Mouse (Mus musculus): ENCODE data around the gene Ace3.
"Not testable (repeated sequence)": the region's sequence is repeated elsewhere in the genome, so short reads cannot be mapped to it uniquely, and the experiment has no call there.

The Ace3 gene

DNA sequence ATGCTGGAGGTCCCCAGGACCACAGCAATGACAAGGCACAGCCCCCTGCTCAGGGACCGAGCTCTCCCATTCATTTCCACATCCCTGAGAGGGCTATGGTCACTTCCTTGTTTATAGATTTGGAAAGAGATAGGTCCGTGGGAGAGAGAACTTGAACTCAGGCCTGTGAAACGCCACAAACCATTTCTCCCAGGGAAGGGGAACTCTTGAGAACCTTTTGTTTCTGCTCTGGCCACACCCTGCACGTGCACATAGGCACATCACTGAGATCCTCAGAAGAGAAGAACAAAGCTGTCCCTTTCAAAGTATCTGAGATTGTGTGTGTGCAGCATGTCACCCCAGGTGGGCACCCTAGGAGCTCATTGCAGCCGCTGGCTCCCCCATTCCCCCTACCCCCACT lies 15.8 kb upstream of the Ace3 start:
- DNase-seq (ENCODE audit: low spot score), result no peak

DNA sequence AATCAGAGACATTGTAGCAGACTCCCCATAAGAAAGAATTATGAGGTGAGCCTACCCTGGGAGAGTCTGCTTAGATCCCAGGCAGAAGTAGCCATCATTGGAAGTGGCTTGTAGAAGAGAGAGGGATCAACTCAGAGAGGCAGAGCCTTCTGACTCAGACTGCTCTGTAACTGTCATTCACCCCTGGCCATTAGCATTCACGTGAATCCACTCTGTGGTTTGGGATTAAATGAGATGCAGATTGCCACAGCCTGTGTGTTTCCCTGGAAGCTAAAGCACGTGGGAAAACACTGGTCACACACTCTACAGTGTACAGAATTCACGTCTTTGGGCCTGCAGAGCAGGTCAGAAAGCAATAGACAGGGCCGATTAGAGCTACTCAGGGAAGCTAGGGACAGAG lies 10.0 kb upstream of the Ace3 start:
- DNase-seq (ENCODE audit: low spot score), result no peak

DNA sequence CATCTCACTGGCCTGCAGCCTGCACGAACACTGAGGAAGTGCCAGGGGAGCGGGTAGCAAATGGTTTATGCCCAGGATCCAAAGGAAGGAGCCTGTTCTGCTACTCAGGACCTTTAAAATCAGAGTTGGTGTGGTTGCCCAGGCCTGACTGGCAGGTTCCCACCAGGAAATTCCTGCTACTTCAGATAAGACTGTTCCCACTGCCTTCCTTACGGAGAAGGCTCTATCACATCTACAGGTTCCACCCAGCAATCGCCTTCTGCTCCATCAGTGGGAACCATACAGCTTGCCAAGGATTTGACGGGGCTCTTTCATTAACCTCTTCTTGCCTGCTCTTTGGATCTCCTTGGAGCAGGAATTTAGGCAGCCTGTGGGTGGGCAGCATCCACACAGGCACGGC lies 7.0 kb upstream of the Ace3 start:
- no peak for DNase-seq (ENCODE audit: low spot score)

DNA sequence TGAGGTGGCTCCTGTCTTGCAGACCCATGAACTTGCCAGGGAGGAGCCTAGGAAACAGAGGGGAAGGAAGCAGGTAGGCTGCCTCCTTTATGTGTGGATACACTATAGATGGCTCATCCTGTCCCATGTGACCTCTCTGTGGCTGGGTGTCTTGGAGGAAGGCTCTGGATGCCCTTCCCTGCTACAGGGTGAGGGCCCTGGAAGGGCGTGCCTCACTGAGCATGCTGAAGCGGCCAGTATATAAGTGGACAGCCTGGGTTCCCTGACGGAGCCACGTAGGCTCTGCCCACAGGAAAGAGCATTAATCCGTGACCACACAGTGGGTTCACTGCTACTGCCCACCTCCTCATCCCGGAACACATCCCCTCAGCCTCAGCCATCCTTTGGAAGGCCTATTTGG lies 5.0 kb upstream of the Ace3 start:
- DNase-seq (ENCODE audit: low spot score), result no peak

DNA sequence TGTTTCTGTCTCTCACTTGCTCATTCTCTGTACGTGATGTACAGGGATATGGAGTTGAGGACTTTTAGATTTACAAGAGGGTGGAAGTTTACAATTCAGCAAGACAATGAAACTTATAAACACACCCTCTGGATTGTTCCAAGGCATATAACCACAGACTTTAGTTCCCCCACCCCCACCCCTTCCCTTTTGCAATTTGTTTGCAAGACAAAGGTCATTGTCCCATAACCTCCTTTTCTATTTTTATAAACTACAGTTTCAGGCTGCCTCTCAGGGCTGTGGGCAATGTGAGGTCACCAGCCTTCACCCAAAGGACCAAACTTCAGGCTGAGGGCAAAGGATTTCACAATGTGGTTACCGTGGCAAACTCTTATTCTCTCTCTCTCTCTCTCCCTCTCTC lies 4.2 kb upstream of the Ace3 start:
- no peak for DNase-seq (ENCODE audit: low spot score)

DNA sequence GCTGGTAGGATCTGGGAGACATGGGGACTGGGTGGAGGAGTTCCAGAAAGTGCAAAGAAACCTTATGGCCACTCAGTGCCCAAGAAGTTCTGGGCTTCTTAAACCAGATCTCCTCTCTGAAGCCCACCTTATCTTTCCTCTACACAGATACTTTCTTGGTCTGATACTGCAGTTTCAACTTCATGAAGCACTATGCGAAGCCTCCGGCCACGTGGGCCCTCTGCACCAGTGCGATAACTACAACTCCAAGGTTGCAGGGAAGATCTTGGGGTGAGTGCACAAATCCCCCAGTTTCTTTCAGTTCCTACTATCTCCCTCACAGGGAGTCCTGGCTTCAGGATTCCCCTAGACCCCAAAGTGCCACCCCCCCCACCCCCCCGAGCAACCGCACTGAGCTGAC lies 5.6 kb downstream of the Ace3 start:
- DNase-seq (ENCODE audit: low spot score), result no peak

DNA sequence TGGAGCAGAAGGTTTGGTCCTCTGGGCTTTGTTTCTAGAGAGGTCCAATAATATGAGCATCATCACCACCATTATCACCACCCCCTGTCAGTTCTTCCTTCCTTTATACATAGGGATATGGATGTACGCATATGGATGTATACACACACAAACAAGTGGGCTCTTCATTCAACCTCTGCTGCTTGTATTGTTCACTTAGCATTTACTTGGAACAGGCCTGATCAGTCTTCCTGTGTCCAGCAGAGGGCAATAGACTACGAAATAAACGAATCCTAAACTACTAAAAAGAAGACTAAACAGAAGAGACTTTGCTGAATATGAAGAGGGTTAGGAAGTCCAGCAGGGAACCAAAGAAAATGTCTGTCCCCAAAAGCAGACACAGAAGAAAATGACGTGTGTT lies 7.2 kb downstream of the Ace3 start:
- DNase-seq (ENCODE audit: low spot score), result peak; percentile 29

DNA sequence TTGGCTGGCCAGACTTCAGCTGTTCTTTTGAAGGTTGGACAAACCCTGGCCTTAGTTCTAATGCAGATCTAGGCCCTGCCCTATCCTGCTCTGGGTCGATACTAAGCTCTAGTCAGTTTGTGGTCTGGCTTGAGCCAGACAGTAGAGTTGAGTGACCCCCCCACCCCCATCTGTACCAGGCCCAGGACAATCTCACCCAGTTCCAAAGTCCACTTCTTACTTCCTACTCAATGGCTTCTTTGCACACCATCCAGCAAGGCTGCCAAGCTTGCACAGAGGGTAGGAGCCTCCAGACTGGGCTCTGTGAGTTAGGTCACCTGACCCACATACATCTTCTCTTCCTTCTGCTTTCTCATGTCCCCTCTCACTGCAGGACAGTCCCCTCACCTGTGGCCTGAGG lies 10.1 kb downstream of the Ace3 start:
- no peak for DNase-seq (ENCODE audit: low spot score)

DNA sequence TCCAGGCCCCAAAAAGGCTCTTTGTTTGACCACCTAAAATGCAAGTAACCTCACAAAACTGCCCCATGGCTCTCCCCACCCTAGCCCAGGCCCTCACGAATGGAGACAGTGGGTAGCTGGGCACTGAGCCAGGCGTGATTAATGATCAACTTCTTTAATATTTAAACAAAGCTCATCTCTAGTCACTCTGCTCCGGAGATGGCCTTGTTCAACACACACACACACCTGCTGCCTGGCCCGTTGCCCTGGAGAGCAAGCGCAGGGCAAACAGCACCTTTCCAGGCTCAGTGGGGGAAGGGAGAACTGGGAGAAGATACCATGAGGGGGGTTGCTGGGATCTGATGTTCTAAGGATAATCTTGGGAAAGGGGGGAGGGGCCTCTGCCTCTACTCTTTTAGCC lies 11.5 kb downstream of the Ace3 start:
- no peak for DNase-seq (ENCODE audit: low spot score)

DNA sequence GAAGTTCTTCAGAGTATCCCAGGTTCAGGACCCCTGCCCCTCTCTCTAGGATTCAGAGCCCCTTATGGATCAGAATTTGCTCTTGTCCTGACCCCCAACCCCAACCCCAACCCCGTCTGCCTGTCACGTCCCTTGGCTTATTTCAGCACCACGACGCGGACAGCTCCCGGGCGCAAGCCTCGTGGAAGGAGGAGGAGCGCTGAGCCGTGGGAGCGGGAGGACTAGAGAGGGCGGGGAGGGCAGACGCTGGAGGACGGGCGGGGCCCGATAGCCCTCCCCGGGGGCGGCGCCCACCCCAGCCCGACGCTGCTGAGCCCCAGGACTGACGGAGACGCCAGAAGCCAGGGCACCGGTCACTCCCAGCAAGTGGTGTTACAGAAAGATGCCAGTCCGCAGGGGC lies 13.3 kb downstream of the Ace3 start, which contains the start of gene Kcnh6:
Gene Kcnh6 (plus strand): TSS at position 304 of the 400 bp plus-strand sequence.
- DNase-seq (ENCODE audit: low spot score), result peak; percentile 82

DNA sequence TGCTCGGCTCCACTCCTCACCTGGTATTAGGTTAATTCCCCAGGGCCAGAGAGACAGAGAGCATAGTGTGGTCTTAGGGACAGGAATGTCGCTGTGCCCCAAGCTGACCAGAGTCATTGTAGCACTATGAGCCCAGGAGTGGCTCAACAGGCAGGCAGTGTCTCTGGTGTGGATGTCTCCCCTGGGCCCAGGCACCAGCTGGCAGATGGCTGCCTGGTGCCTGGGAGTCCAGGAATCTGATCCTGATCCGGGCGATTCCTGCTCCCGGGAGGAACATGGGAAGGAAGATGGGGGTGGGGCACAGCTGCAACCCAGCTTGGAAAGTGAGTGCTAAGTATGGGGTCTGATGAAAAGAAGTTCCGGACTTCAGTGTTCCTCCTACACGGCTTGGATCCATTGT lies 18.2 kb downstream of the Ace3 start:
- DNase-seq (ENCODE audit: low spot score), result no peak

DNA sequence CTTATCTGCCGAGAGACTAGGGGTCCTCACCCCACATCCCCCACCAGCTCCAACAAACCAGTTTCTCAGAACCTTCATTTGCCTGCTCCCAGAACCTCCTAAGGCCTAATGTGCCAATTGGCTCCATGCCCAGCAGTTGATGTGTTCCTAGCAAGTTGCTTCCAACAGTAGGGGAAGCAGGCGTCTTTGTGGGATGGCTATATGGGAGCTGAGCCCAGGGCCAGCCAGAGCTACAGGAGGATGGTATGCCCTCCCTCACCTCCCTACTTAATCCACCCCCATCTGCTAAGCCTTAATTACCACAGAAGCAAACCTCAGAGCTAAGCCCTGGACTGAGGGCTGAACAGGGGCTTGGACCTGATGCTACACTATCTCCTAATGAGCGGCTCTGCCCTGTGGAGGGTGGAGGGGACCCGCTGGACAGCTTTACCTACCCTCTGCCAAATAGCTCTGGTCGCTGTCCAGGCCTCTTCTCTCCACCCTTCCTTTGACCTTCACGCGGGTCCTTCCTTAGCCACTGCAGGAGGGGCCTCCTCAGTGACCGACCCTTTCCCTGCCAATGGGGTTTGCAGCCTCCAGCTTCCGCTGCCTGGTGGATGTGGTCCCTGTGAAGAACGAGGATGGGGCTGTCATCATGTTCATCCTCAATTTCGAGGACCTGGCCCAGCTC lies 19.2 kb downstream of the Ace3 start:
- DNase-seq (ENCODE audit: low spot score), result no peak

DNA sequence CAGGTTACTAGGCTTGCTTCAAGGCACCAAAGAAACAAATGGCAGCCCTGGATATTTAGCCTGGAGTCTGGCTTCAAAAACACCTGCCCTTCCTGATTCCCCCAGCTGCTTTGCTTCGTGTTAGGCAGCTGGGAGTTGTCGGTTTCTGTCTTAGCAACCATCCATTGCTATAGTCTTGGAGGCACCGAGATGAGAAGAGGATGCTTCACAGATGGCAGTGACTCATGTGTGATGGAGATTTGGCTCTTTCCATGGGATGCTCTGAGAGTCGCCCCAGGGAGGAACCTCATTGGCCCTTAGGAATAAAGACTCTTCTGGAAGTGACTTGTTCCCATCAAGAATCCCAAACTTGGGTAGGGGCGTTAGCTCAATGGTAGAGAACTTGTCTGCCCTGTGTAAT lies 22.0 kb downstream of the Ace3 start:
- no peak for DNase-seq (ENCODE audit: low spot score)

DNA sequence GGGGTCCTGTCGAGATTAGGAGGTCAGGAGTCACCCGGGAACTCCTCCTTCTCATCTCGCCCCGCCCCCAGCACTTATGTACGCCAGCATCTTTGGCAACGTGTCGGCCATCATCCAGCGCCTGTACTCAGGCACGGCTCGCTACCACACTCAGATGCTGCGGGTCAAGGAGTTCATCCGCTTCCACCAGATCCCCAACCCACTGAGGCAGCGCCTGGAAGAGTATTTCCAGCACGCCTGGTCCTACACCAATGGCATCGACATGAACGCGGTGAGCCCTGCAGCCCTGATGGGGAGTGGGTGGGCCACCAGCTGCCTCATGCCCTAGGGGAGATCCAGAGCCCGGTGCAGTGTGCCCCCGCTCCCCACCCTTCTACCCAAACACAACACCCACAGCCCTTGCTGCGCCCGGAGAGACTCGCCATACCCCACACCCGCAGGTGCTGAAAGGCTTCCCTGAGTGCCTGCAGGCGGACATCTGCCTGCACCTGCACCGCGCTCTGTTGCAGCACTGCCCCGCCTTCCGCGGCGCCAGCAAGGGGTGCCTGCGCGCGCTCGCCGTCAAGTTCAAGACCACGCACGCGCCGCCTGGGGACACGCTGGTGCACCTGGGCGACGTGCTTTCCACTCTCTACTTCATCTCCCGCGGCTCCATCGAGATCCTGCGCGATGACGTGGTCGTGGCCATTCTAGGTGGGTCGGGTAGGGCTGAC lies 25.7 kb downstream of the Ace3 start:
- peak; percentile 68 for DNase-seq (ENCODE audit: low spot score)

DNA sequence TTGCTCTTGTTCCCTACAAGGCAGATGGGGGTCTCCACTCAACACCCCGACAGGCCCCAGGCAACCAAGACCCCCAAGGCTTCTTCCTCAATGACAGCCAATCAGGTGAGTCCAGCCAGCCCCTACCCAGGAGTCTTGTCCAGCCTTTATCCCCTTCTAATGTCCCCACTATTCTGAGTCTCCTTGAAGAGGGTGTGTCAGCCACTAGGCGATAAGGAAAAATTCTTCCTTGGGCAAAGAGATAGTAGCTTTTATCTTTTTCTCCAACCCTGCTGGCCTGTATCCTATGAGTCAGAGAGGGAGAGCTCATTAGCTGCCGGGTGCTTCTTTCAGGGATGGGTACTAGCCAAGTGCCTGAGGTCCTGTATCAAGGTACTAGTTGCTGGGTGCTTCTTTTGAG lies 31.3 kb downstream of the Ace3 start:
- DNase-seq (ENCODE audit: low spot score), result no peak

DNA sequence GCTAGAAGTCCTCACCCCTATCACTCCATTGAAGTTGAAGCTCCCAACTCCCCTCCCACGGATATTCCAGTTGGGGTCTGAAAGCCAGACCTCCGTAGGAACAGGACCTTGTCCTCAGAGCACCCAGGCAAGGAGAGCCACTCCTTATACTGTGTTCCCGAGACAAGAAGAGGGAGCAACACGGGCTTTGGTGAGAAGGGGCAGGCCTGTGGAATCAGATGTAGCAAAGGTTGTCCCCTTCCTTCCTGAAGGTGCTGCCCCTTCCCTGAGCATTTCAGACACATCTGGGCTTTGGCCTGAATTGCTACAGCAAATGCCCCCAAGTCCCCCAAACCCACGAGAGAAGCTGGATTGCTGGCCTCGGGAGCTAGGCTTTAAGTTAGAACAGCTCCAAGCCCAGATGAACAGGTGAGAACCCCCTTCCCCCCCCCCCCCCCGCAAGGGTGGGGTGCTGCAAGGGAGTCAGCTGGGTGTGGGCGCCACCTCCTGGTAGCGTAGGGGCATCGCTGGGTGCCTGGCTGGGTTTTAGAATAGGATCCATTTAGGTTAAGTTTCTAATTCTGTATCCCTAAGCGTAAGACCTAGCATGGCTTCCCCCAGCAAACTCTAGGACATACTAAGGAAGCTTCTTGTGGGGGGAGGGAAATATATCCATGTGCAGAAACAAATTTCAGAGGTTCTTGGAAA lies 32.1 kb downstream of the Ace3 start:
- peak; percentile 53 for DNase-seq (ENCODE audit: low spot score)

DNA sequence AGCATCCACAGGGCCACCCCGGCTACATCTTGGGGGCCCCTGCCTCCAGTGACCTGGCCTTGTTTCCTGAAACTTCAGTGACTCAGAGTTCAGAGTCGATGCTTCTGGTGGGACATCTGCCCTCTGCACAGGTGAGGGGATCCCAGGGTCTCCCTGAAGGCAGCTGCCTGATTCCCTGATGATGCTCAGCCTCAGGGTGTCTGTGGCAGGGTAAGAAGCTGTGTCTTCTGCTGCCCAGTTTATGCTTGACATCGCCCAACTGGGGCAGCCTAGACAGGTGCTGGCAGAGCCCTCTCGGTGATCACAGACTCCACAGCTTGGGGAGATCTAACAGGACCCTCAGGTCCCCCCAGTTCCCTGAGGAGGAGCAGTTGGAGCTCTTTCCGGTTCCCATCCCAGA lies 33.1 kb downstream of the Ace3 start:
- no peak for DNase-seq (ENCODE audit: low spot score)

DNA sequence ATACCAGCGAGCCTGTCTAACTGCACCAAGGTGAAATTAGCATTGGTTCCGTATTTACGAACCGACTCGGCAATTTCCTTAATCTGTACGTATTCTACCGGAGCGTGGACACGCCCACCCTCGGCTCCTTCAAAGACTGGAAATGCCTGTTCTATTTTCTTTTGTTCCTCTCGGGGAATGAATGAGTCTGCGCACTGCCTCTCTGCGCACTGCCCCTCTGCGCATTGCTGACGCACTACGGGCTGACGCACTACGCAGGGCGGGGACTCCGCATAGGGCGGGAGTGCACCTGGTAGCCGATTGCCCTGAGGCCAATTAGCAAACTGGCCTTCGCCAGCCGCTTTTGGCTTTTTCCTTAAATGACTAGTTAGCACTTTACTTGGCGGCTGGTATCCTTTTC lies 37.6 kb downstream of the Ace3 start:
- DNase-seq (ENCODE audit: low spot score), result not testable (repeated sequence)

DNA sequence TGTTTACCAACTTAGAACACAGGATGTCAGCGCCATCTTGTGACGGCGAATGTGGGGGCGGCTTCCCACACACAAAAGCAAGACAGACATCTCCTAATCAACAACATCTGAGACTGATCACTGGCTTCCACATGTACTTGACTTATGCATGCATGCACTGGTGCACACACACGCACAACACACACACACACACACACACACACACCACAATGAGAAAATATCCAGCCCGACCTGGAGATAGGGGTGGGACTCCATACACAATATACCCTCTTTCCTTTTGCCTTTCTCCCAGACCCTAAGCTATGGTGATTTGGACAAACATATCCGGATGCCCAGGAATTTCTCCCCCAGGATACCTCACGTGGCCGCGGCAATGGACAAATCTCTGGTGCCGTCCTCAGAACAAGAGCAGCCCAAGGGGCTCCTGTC lies 39.0 kb downstream of the Ace3 start:
- DNase-seq (ENCODE audit: low spot score), result peak; percentile 64

DNA sequence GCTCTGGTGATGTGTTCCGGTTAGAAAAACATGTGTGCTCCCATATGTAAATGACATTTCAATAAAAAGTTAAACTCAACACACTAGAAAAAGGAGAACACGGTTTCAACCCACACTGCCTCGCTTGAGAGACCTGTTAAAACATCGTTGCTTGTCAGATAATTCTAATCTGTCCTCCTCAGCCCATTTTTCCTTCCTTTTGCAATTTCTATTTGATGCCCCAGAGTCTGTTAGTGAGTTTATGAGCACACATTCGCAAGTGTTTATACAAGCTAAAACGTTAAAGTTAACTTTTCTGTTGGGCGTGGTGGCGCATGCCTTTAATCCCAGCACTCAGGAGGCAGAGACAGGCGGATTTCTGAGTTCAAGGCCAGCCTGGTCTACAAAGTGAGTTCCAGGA lies 40.5 kb downstream of the Ace3 start:
- no peak for DNase-seq (ENCODE audit: low spot score)

DNA sequence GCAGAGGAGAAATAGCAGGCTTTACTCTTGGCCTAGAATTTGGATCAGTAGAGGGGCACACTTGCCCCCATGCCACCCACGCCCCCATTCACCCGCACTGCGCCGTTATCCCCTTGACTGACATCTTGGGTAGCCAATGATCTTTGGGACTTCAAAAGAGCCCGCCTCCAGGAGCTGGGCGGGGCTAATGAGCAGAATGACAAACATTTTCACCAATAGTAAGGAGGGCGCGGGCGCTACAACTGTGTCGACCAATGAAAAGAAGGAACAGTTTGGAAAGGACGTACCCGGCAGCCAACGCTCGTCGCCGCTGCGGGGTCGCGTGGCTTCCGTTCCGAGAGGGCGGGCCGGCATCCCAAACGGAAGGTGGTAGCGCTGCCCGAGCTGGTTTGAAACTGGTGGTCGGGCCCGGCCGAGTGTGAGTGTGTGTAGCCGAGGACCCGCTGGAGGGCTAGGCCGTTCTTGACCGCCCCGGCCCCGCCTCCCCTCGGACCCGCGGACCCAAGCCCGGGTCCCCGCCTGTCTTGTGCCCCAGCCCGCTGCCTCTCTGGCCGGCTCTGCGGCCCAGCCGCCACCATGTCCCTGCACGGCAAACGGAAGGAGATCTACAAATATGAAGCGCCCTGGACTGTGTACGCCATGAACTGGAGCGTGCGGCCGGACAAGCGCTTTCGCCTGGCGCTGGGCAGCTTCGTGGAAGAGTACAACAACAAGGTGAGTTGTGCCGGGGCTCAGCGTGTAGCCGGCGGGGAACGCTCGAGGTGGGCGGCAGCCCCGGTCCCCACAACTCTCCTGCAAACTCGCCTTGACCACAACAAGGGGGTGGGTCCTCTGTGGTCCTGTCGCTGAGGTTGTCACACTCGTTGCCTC lies 42.3 kb downstream of the Ace3 start, which contains the start of gene Dcaf7:
Gene Dcaf7 (plus strand): TSS at position 325 of the 870 bp plus-strand sequence.
- DNase-seq (ENCODE audit: low spot score), result peak; percentile 100

DNA sequence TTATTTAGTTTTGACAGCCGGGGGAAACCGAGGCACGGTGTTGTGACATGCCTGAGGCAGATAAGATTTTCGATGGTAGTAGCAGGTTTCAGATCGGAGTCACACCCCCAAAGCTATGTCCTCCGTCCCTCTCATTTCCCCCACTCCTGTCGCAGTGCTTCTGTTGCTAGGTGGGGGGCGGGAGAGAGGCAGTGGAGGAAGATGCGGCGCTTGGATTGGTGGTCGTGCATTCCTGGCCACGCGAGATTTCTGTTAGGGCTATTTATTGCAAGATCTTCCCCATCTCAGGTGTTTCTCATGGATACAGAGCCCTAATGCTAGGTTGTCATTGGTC lies 42.9 kb downstream of the Ace3 start:
- DNase-seq (ENCODE audit: low spot score), result peak; percentile 79

All from embryo, embryonic 10.5 days (tissue).